Mouse (Mus musculus) ovary, postnatal 36 days (tissue): ENCODE data around the gene Chst8.

Source experiments
- DNase-seq: peaks from one replicate; pipeline ENCODE4 v3.0.0; 2022; ENCODE audit warnings: low spot score, mixed read lengths

Chst8 gene

GRCm38 (mm10) chr7:34714848-34715460, 97.6 kb downstream of the Chst8 start:
- DNase-seq = no peak

GRCm38 (mm10) chr7:34709111-34709510, 103.4 kb downstream of the Chst8 start:
- peak; percentile 37 for DNase-seq

GRCm38 (mm10) chr7:34704401-34704800, 108.1 kb downstream of the Chst8 start:
- DNase-seq = no peak

GRCm38 (mm10) chr7:34703437-34703836, 109.1 kb downstream of the Chst8 start:
- no peak for DNase-seq

DNA sequence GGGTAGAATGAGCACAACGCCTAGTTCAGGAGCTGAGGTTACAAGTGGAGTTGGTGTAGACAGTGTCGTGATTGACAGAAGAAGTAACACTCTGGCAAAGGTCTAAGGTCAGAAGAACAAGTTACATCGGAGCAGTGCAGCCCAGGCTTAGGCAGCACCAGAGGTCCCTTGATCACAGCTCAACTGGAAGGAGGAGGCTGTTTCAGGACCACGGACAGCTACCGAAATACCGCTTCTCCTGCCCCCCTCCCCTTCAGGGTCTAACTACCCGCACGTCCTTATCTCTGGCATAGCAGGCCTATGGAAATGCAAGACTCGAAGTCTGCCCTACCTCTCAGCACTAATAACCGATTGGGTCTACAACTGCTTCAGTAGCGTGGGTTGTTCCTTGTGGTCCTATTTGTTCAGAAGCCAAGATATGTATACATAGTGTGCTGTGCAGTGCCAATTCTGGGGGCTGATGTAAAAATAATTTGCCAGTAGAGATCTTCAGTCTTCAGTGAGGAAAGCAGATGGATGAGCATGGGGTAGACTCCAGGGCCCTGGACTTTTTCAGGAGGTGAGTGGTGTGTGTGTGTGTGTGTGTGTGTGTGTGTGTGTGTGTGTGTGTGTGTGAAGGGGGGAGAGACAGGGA, 109.7 kb downstream of the Chst8 start:
- peak; percentile 55 for DNase-seq

DNA sequence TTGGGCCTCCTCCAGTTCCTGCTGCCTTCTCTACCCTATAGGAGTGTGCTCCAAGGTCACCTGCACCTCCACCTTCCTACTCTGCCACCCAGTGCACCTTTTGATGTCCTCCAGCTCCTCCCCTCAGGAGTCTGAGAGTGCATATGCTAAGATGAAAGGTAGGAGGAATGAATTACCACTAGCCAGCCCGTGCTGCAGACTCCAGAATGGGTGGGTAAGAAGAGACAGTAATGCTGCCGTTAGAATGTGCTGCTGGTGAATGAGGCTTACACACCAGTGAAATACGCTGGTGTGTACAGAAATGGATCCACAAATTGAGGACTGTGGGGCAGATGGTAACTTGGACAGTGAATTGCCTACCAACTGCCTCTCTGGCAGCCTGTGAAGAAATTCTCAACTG, 112.6 kb downstream of the Chst8 start:
- no peak for DNase-seq

DNA sequence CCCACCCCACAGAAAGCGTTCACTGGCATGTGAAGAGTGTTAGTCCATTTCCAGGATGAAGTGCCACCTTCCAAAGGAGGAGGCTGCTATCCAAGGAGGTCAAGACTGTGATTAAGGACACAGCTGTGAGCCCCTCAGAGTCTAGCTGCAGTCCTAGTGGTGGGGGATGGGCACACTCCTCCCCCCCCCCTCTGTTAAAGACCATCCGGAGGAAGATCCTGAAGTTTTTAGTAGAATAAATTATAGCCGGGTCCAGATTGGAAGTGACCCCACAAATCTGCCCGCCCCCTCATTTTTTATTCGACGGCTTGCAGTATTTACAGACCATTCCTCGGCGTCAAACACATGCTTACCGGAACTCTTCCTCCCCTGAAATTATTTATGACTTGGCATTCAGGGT, 114.3 kb downstream of the Chst8 start:
- DNase-seq = no peak

DNA sequence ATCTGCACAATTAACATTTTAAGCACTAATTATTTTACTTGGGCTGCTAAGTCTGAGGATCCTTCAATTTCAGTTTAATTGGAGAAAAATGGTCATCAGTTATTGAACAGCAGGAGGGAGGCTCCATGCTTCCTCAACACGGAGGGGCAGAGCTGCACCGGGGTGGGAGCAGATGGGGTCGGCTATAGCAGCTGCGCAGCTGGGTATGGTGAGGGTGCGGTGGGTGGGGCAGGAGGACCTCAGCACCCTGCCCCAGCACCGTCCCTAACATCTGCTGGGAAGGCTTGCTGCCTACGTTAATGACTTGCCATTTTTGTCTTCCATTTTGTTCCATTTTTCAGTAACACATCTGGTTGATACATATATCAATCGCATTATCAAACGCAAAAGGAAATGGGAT, 116.4 kb downstream of the Chst8 start:
- no peak for DNase-seq

DNA sequence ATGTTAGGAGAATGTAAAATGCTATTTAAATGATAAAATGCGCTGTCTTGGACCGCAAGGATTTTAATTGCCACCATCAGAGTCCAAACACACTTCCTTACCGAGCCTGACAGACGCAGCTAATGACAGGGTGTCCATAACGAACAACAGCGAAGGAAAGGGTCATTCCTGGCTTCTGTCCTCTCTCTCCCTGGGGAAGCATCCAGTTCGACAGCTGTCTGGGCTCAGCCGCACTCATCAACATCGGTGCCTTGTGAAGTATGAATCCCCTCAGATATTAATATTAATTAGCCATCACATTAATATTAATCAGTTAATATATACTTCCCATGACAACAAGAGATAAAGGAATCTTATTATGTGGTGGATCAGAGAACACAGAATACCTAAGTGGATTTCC, 117.6 kb downstream of the Chst8 start:
- no peak for DNase-seq

DNA sequence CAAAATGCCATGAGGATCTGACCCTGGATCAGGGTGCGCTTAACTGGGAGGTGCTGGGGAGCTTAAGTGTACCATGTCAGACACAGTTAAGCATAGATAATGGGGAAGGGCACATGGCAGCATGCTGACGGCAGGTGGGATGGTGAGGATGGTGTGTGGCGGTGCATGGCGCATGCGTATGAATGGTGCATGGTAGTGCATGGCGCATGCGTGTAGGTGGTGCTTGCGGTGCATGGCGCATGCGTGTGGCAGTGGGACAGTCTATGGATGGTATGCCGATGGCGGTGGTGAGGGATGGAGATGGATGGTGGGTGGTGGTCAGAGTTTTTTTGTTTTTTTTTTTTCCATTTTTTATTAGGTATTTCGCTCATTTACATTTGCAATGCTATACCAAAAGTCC, 118.6 kb downstream of the Chst8 start:
- DNase-seq = no peak

- DNase-seq = no peak
Observed at GRCm38 (mm10) chr7:34693072-34693471, 119.4 kb downstream of the Chst8 start.

- DNase-seq = no peak
Observed at GRCm38 (mm10) chr7:34690111-34690510, 122.4 kb downstream of the Chst8 start.

DNA sequence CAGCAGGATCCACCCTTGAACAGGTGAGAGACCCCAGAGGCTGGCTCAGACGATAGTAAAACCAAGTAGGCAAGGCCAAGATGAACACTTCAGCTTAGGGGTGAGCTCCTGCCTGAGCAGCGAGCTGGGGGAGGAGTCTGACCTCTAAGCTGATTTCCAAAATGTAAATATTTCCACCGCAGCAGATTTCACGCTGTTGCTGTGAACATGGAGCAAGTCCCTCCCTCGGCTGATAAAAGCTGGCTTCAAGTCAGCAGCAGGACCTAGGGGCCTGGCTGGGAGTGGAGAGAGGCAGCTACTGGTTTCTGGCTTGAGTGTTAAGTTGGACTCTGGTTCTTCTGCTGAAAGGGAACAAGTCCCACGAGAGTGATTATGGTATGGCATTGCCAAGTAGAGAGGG, 123.5 kb downstream of the Chst8 start:
- DNase-seq = peak; percentile 50

GRCm38 (mm10) chr7:34685801-34686200, 126.7 kb downstream of the Chst8 start:
- no peak for DNase-seq

DNA sequence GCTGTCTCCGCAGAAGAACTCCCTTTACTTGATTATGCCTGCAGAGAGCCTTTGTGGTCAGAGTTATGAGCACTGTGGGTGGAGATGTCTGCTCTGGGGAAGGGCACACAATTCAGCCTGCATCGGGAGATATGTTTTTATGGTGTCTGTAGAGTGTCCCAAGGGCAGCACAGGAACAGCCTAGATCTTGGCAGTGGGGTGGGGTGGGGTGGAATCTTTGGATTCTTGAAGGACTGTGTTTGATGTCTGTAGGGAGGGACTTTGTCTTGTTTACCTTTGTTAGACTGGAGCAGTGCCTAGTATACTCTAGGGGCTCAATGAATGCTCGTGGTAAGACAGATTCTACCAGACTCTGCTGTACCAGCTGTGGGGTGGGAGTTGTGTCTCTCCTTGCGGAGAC, 127.3 kb downstream of the Chst8 start:
- DNase-seq = no peak

DNA sequence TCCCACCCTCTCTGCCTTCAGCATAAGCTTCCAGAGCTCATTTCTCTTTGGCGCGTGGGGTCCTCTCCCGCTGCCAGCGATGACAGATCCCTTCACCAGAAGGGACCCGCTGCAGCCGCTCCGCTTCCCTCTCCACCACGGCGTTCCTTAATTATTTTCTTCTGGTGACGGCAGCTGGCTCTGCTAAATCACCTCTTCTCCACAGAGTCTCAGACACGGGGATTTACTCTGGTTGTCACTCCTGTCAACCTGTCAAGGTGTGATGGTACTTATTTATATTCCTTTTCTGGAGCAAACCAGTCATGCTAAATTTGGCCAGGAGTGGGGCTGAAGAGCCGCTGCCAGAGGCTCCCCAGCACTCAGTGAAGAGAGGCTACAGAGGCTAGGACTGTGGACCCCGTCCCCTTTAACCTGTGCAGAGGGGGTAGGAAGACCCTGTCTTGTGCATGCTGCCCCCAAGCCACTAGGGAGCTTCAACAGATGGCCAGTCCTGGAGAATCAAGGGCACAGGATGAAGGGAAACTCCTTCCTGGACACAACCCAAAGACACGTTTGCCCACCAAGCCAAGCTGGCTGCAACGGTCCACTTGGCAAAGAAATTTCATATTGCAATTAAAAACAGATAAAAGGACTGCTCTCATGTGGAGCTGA, 131.6 kb downstream of the Chst8 start:
- no peak for DNase-seq

DNA sequence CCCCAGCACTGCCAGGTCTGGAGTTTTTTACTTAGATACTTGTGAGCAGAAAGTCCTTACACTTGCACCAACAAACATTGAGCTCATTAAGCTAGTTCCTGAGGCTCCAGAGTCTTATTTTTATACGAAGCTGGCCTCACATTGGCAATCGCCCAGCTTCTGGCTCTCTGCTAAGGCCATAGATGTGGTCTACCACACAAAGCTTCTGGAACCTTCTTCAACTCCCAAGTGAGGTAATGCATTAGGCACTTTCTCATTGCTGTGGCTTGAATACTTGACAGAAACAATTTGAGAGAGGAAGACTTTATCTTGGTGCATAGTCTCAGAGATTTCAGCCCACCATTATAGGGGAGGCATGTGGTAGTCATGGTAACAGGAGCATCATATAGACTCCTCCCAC, 132.6 kb downstream of the Chst8 start:
- DNase-seq = no peak

DNA sequence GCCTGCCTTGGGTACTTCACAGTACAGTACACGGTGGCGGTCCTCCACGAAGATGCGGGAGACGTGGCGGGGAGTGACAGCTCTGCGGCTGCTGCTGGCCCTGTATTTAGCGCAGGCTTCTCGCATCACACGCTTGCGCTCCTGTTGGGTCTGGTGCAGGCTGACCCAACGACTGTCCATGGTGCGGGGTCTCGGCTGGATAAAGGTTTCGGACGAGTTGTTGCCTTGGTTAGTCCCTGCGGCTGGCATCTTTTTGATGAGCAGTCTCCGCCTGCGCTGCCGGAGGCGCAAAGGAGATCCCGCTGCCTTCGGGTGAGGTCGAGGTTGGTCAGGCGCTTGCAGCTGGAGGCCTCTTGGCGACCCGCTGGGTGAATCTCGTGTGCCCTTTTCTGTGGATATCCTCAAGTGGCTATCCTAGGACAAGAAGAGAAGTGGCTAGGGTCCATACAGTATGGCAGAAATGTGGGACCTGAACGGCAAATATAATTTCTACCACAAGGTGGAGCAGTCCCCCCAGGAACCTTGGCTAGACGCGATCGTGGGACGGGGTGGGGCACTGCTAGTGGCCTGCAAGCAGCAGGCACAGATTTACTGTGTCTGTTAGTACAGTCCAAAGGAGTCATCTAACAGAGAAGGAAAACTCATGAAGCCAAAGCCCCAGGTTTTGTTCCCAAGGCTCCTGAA, 136.5 kb downstream of the Chst8 start:
- peak; percentile 69 for DNase-seq

DNA sequence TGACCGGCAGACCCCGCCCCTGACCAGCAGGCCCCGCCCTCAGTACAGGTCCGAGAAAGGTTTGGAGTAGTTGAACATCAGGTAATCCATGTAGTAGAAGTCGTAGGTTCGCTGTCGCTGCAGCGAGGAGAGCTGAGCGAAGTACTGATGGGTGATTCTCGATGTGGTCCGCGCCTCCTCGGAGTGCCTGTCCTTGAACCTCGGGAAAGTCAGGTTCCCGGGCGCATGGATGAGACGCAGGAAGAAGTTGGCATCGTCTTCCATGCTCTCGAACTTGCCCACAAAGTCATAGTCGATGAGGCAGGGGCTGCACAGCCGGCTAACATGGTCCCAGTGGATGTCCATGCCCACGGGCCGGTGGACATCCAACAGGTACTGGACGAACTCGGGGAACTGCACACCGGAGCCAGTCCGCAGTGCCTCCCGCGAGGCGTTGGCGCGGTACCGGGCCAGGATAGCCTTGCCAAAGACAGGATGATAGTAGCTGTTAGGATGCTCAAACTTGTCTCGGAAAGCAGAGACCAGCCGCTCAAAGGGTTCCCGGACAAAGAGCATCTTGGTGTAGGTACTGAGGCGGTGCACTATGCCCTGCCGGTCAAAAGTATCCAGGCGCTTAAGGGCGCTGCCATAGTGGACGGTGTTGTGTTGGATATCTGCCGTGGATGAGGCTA, 137.3 kb downstream of the Chst8 start:
- no peak for DNase-seq

DNA sequence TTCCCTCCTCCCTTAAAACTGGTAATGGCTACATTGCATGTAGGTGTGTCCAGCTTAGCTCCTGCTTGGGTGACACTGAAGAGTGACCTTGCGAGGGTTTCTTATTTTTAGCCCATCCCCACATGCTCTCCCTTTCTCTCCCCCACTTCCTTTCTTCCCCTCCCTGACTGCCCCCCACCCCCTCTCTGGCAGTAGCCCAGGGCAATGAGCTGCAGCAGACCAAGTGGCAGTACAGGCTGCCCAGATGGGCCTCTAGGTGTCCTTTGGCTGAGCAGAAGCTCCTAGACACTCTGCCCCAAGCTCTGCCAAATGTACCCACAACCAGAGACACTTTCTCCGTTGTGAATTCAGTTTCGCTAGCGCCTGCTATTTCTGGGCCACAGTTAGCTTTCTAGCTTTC, 139.6 kb downstream of the Chst8 start:
- DNase-seq = no peak

DNA sequence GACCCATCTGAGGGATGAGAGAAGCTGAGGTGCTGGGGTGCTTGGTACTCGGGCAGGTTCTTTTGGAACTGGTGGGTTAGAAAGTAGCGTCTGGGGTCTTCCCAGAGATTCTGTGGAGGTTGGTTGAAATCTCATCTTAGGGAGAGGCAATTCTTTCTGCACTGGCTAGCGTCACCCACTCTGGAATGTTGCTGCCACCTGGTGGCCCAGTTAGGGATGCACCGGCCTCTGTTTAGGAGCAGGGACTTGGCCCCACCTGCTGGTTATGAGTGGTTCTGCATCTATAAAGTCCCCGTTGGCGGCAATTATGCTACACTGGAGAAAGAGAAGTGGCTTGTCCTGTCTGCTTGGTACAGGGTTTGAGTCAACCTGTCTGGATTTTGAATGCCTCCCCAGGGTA, 140.6 kb downstream of the Chst8 start:
- peak; percentile 86 for DNase-seq

DNA sequence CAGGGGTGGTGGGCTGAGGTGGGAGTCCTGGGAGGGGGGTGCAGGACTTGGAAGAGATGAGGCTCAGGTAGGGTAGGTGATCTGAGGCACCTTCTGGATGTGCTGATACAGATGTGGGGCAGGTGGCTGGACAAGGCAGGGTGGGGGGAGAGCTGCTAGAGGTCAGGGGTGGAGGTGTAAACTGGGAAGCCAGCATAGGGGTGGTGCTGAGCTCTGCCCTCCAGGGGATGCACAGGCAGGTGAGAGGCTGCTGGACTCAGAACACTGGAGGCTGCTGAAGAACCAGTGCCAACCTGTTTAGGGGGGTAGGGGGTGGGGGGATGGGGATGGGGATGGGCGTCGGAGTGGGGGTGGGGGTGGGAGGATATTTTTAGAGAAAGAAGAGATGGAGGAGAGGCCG, 141.7 kb downstream of the Chst8 start:
- no peak for DNase-seq

DNA sequence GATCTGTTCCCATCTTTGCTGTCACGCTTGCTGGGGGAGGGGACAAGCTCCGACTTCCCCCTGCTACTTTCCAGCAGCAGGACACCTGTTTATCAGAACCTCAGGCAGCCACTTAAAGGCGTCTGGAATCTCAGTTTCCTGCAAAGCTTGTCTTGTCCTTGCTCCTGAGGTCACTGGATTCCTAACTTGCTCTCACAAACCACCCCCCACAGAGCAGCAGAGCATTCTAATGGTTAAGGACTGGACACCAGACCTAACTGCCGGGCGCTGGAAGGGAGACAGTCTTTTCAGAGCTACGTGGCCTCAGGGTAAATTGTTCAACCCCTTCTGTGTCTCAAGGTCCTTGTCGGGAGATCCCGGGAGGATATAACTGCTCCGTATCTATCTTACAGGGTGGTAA, 143.2 kb downstream of the Chst8 start:
- no peak for DNase-seq
